Mouse (Mus musculus): ENCODE measurements around the gene Baz2b. TPM values are rescaled to one million over a fixed set of nuclear protein-coding genes. Genes with fewer than 3 reads are reported as not detected.

Baz2b gene
- total RNA-seq, 2 experiments from 2014 or later, result 70.1 to 95.7 TPM

DNA sequence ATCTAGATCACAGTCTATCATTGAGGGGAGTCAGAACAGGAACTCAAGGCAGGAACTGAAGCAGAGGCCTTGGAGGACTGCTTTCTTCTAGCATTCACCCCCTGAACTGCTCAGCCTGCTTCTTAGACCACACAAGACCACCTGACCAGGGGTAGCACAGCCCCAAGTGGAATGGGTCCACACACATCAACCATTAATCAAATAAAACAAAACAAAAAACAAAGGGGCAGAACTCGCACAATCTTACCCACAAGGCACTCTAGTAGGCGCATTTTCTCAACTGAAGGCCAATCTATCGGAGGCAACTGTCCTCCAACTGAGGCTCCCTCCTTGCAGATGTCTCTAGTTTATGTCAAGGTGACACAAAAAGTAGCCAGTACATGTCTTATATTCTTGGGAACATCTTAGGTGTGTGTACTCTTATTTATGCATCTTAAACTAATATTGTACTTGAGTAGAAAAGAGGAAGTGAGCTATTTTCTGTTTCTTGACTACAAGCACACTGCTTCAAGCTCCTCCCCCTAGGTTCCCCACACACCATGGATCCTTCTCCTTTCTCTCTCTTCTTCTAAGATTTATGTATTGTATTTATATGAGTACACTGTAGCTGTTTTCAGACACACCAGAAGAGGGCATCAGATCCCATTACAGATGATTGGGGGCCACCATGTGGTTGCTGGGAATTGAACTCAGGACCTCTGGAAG is 189.9 kb downstream of the Baz2b start:
- peak; percentile 45 for ATAC-seq (replicated peaks; ENCODE audit: poor library complexity)

DNA sequence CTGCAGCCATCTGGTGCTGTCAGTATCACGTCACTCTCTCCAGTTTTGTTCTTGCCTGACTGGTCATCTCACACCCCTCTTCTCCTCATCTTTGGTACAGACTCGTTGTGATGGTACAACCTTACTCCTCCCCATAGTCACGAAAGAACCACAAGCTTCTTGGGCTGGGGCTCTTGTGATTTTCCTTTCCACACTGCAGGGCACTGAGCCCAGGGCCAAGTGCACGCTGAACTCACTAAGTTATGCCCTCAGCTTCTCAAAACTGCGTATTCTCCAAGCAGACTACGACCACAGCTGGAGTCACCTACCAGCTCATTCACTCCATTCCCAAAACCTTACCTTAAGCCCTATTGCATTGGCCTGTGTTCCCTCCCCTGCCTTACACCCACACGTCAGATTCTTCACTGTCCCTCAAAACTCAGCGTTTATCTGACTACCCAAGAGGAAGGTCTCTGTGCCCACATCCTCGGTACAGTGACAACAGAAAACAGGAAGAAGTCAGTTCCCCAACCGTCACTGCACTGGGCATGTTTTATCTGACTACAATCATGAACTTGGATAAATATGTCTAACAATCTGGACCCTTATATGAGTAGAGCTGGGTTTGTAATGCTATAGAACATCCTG is 190.7 kb downstream of the Baz2b start:
- peak; percentile 92 for ATAC-seq (replicated peaks; ENCODE audit: poor library complexity)

DNA sequence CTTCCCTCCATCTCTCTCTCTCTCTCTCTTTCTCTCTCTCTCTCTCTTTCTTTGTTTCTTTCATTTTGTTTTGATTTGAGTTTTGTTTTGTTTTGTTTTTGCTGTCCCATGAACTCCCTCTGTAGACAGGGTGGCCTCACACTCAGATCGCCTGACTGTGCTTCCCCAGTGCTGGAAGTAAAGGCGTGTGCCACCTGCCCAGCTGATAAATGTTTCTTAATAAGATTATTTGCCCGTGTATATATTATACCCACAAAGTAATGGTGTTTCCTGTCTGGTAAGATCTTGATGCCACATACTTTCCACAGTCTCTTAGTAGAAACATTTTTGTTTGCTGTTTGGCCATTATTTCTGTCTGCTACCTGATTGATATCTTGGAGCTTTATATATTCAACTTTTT is 198.1 kb downstream of the Baz2b start:
- 0 out of 2 replicates have a peak, but pooled peaks have one; percentile 31 for ATAC-seq (replicated peaks; ENCODE audit: poor library complexity)

DNA sequence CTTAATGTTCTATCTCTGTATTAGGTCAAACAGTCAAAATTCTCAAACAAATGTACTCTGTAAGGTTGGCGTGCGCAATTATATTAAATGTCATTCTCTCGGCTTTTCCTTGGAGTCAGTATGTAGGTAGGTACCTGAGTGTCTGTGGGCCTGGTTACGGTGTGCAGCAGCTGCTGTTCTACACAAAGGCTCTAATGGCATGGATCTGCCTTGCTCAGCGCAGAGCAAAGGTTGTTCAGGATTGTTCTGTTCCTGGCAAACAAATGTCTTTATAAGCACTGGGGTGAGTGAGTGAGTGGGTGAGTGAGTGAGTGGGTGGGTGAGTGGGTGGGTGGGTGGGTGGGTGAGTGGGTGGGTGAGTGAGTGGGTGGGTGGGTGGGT is 206.0 kb downstream of the Baz2b start:
- ATAC-seq (replicated peaks; ENCODE audit: poor library complexity), result peak; percentile 37; the same call in 1 of the 2 replicates

DNA sequence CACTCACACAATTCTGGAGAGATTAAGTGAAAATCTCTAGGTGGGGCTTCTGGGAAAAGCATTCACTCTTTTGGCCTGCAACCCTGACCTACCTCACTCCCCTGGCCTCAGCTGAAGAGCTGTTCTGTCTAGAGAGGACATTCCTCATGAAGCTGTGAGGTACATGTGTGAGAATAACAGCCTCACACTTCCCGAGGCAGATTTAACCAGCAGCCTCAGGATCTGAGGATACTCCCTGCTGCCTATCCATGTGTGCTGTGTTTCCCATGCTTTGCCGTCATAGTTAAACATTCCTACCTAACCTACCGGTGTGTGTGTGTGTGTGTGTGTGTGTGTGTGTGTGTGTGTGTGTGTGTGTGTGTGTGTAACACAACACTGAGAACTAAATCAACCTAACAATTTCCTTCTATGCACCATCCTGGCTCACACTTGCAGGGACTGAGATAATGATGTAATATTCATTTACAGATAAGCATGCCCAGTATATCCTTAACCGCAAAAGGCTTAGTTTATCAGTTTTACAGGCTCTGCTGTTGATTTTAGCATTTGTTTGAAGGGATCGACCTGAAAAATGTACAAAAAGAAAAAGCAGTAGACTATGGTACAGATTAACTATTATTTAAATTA is 206.5 kb downstream of the Baz2b start:
- peak; percentile 76 for ATAC-seq (replicated peaks; ENCODE audit: poor library complexity)

DNA sequence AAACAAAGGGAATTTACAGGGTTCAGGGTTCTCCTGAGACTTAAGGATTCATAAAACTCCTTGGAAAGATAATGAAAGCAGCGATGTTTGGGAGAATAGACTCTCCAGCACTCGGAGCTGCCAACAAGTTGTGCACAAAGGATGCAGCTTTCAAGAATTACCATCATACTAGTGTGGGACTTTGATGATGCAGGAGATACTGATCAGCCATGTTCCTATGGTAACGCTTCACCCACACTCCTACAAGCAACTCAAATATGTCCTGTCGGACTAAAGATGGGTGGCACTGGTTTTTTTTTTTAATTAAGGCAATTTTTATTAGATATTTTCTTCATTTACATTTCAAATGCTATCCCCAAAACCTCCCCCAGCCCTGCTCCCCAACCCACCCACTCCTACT is 209.4 kb downstream of the Baz2b start:
- ATAC-seq (replicated peaks; ENCODE audit: poor library complexity), result no peak

DNA sequence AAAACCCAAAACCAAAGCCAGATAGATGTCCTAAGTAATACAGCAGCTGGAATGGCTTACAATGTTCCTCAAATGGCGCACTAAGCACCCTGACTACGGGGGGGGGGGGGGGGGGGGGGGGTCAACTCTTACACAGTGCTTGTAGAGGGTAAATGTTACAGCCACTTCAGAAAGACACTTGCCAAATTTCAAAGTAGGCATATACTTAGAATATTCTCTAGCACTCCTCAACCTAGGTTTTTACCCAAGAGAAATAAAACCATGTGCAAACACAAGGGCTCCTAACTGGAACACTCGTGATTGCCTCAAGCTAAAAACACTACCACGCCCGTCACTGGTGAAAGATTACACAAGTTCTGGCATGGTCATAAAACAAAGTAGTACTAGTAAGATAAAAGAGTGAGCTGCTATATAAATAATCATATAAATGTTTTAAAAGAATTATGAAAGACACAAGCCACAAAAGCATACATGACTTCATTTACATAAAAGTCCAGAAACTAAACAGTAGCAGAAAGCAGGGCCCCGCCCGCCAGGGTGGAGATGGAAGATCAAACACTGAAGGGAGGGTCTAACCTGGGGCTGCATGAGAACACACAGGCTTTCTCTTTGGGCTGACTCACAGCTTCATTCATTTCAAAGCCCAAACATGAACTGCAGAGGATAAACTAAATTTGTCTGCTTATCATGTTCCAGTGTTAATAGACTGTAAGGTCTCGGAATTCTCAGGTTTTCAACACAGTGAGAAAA is 212.0 kb downstream of the Baz2b start:
- ATAC-seq (replicated peaks; ENCODE audit: poor library complexity), result peak; percentile 46; the same call in 1 of the 2 replicates

DNA sequence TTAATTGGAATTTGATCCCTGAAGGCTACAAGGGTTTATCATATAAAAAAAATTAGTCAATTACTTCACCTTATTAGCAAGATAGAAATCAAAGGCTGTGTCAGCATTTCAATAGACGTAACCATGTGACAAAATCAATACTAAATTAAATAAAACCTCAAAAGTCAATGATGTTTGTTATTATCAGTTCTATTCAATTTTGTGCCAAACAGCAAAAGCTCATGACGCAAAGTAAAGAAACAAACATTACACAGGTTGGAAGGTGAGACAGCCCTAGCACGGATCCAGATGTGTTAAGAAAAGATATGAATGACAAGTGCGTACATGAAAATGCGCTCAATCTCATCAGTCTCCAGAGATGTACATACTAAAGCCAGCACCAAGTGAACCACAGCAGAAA is 212.7 kb downstream of the Baz2b start:
- ATAC-seq (replicated peaks; ENCODE audit: poor library complexity), result no peak

DNA sequence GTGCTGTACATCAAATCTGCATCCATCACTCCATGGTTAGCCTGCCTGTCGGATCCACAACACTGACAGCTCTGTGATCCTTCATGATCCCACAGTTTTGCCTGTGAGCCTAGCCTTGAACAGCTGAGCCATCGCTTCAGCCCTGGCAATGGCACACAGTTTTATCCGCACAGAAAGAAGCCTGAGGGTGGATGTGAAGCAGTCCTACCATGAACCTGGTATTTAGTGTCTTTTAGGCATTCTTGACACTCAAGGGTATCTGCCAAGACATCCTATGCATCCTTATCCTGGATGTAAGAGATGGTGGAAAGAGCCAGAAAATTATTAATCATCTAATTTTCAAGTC is 216.5 kb downstream of the Baz2b start:
- ATAC-seq (replicated peaks; ENCODE audit: poor library complexity), result no peak

DNA sequence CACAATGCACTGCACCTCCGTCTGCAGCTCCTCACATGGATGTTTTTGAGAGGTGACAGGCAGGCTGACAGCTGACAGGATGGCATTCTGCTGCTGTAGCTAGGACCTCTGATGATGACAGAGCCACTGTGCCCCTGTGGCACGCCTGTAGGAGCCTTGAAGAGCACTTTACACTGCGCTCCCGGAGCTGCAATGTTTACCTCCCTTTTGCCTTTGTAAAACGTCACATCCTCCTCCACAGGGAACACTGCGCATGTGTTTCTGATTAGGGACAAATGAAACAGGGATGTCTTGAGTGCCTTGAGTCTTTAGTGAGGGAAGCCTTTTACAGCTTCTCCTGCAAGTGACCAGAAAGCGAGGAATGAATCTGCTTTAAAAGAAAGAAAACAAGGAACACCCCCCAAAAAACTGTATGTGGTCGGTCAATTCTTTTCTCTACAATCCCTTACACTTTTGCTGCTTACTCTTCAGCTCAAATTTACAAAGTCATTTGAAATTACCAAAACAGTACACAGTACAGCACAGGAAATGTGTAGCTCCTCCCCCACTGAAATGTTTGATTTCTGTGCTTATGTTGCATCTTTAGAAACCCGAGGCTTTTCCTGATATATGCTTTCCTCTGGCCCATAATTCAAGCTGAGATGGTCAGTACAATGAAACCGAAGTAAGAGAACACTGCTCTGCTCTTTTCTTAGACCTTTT is 217.0 kb downstream of the Baz2b start:
- ATAC-seq (replicated peaks; ENCODE audit: poor library complexity), result no peak

DNA sequence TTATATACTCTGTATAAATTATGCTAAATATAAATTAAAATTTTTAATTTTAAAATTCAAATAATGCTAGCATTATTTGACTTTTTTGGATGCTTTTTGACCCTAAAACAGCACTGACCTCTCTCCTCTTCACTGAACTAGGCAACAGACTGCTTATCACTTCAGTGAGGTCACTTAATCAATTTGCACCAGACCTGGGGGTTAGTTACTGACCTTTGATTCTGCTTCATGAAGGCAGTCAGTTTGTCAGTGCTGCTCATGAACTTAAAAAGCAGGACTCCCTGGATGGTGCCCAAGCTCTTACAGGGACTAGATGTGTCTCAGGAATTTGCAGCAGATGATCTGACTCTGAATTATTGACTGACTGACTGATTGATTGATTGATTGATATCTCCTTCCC is 217.9 kb downstream of the Baz2b start:
- ATAC-seq (replicated peaks; ENCODE audit: poor library complexity), result no peak

DNA sequence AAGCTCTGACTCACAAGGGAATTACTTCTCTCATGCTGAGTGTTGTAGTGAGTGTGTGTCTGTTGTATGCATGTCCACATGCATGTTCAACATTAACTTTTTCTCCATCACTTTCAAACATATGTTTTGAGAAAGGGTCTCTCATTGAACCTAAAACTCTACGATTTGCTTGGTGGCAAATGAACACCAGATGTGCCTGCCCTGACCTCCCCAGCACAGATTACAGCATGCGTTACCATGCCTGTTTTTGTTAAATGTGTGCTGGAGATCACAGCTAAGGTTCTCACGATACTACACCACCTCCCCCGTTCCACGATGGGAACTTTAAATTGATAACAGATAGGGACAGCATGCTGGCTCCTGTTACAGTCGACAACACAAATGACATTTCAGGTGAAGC is 222.1 kb downstream of the Baz2b start:
- no peak for ATAC-seq (replicated peaks; ENCODE audit: poor library complexity)

DNA sequence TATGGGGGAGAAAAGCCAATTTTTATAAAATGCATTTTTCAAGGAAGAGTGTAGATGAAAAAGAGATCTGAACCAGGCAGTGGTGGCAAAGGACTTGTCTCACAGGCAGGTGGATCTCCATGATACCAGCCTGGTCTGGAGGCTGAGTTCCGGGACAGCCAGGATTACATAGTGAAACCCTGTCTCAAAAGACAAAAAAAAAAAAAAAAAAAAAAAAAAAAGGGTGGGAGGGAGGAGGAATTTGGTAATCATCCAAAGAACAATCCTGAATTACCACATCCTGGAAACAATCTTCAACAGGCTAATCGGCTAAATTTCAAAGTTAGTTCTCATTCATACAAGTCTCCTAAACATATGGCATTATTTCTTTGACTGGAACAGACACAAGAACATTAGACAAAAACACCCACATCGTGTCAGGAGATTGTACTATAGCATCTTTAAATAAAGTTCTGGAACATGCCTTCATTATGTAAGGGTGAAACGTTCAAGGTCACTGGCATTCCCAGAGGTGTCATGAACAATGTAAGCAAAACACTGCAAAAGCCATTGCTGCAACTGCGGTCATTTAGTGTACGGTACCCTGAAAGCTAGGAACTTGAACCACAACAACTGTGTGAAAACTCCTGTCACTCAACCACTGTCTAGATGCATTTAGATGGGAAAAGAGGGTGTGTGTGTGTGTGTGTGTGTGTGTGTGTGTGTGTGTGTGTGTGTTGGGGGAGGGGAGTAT is 230.0 kb downstream of the Baz2b start:
- ATAC-seq (replicated peaks; ENCODE audit: poor library complexity), result no peak

DNA sequence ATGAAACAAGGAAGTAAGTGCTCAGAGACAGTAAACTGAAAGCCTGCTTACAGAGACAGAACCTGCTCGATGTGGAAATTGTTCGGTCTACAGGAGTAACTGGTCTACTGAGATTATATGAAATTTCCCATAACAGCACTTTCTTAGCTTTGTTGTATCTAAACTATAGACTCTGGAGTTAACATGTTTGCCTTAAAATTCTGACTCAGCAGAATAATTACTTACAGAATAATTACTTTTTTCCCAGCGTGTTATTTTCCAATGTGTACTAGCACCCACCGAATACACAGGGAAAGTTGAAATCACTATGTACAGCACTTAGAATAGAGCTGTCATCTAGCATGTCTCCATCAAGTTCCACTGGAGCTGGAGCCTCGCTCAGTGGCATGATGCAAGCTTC is 233.0 kb downstream of the Baz2b start:
- ATAC-seq (replicated peaks; ENCODE audit: poor library complexity), result no peak

DNA sequence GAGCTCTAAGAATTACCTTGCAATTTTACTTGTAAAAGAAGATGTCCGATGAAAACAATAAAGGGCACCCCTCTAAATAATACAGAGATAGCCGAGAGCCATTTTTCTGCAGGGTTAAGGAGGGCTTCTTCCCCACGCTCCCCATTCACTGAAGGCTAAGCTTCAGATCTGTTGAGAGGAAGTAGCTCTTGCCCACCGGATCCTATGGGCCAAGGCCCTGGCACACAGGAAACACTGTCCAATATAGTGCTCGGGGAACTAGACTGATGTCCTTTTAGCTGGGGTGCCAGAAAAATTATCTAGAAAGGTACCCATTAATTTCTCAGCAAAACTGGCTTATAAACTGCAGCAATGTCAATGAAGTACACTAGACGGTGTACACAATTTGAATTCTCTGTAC is 233.9 kb downstream of the Baz2b start:
- ATAC-seq (replicated peaks; ENCODE audit: poor library complexity), result no peak

DNA sequence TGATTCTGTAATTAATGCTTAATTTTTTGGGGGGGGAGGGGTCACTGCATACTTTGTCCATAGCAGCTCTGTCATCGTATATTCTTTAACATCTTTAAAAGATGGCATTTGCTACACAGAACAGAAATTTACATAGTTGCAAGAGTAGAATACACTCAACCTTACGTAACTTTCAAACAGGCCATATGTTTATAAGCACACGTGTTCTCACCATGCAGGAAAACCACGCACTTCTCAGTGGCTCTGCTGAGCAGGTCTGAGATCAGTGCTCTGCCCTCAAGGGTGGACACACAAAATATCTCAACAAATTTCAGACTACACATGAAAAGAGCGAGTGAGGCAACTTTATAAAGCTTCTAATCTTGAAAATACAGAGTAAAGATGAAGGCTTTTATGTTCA is 235.7 kb downstream of the Baz2b start:
- no peak for ATAC-seq (replicated peaks; ENCODE audit: poor library complexity)

DNA sequence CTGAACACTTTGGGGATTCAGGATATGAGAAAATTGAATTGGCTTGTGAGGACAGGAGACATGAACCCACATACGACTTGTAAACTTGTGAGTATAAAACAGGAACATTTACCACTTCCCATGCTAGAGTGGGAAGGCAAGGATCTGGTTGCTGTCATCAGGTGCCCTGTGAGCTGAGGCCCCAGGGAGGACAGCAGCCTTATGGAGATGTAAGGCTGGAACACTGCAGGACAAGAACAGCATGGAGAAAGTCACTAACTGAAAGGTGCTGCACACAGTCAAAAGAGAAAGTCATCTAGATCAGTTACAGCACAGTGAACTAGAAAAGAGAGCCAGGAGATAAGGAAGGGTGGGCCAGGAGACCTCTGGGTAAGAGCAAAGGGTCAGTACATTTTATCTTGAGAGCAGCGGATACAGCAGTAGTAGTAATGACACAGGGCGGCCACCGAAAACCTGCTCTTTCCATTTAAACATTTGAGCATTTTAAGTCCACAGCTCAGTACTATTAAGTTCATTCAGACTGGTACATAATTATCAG is 236.5 kb downstream of the Baz2b start:
- peak; percentile 50 for ATAC-seq (replicated peaks; ENCODE audit: poor library complexity)

DNA sequence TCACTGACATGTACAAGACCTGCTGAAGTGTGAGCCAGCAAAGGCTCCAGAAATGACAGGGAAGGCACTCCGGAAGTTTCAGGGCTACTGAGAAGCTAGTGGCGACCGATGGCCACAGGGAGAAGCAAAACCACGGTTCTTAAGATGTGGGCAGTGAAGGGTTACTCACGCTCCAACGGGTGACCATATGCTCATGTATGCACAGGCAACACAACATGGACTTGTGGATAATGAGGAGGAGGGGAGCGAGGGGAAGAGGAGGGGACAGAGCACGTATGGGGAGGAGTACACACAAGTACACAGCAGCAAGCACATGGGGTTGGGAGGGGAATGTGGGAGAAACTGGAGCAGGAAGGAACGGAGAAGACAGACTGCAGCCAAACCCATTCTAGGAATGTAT is 239.1 kb downstream of the Baz2b start:
- no peak for ATAC-seq (replicated peaks; ENCODE audit: poor library complexity)

DNA sequence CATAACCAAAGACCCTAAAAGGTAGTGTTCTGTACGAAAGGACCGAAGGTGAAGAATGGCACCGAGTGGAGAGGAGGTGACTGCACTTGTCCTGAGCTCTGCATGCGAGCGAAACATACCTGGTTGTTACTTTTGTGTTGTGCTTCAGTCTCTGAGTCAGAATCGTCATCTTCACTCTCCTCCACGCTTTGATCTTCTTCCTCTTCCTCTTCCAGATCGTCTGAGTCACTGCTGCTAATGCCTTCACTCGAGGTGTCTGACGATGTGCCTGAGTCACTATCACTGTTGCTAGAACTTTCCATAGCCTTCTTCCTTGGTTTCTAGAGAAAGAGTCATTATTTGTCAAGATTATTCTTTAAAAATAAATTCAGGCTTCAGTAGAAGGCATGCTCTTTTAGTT is 240.5 kb downstream of the Baz2b start:
- no peak for ATAC-seq (replicated peaks; ENCODE audit: poor library complexity)

DNA sequence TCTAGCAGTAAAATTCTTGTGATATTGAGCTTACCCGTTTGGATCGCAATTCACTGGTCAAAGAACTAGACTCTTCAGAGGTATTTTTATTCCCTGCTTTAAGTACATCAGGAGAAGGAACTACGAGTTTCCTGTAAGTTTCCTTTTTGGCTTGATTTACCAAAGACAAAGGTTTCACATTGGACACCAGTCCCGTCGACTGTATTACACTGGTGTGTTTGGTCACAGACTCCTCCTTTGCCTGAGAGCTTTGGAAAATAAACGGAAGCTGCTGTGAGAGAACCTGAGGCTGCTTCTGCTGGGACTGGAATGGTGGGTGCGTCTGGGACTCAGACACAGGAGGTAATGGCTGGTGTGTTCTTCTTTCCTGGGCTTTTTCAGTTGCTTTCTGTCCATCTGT is 241.0 kb downstream of the Baz2b start:
- ATAC-seq (replicated peaks; ENCODE audit: poor library complexity), result no peak

Measured in megakaryocyte progenitor cell, adult 5-6 weeks (primary cell).